Mouse (Mus musculus) stomach, postnatal 0 days (tissue): ENCODE measurements around the gene Zfp428.

Source experiments
- CTCF ChIP-seq: IDR thresholded peaks from 2 replicates; pipeline ENCODE4 v1.5.1; 2016; ENCODE audit warnings: antibody characterized with exemption, low read depth, mild to moderate bottlenecking, moderate library complexity
- EP300 ChIP-seq: optimal IDR thresholded peaks from 2 replicates; pipeline ENCODE3; 2016; ENCODE audit warnings: antibody characterized with exemption

DNA sequence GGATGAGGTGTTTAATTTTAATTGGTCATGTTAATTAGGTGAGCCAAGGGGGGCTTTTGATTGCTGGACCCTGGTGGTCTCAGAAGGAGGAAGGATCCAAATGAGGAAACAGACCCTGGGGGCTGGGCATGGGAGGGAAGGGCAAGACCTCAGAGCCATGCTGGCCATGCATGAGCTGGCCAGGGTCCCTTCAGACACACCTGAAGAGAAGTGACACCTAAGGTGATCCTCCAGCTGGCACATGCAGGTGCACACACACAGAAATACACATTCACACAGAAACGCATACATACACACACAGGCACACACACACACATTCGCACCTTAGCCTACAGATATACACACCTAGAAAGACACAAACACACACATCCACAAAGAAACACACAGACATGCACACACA is 27.1 kb upstream of the Zfp428 start:
- TF ChIP-seq CTCF (no peak), EP300 (no peak)
